Mouse (Mus musculus) WW6 (cell line): ENCODE data around the gene Nars2.
A peak's percentile ranks its signal among the peaks of the same experiment; 100 is the strongest.
"Not testable (repeated sequence)": the region's sequence is repeated elsewhere in the genome, so short reads cannot be mapped to it uniquely, and the experiment has no call there.

Source experiments
- DNase-seq: peaks from one replicate; pipeline ENCODE4 v3.0.0-alpha.2; 2013; ENCODE audit warnings: low read depth, low spot score

The Nars2 gene

GRCm38 (mm10) chr7:96951281-96952051, at the start of gene Nars2:
Gene Nars2 (plus strand): TSS chr7:96951505.
- peak; percentile 93 for DNase-seq

- DNase-seq, result peak; percentile 28
Measured at GRCm38 (mm10) chr7:96902183-96902582, 49.1 kb upstream of the Nars2 start.

DNA sequence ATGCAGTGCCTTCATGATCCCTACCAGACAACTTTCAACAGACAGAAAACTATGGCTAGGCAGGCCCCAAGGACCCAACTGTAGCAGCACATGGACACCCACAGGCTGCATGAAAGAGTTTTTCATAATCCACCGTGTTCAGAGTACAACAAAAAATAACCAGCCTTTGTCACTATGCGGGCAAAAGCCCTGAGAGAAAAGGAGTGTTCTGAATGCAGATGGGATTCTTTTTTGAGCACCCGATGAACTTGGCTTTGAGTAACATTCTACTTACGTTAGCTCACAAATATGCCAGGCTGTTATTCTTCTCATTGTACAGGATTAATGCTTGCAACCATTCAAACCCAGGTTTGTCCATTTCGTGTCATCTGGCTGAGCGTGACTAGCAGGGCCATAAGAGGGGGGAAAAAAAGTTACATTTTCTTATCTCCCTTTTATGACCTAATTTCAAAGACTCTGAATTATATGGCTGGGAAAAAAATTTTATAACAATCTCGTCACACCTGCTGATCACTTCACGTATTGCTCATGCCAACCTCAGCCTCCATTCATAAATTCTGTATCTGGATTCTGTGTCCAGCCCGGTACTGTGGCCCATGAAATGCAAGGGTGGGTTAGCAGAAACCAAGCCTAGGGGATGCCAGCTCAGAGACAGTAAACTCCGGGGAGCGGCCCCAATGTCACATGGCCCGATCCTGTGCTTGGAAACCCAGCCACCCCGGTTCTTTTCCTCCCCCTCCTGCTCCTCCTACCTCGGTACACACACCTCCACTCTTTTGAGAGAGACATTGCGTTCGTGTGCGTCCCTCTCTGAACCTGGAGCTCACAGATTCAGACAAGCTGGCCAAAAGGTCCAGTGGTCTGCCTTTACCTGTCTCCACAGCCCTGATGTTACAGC, 48.0 kb upstream of the Nars2 start:
- no peak for DNase-seq

GRCm38 (mm10) chr7:96904442-96904841, 46.9 kb upstream of the Nars2 start:
- no peak for DNase-seq

GRCm38 (mm10) chr7:96904936-96905335, 46.4 kb upstream of the Nars2 start:
- no peak for DNase-seq

- no peak for DNase-seq
Measured at GRCm38 (mm10) chr7:96905422-96905821, 45.9 kb upstream of the Nars2 start.

- peak; percentile 16 for DNase-seq
Measured at GRCm38 (mm10) chr7:96906216-96906615, 45.1 kb upstream of the Nars2 start.

DNA sequence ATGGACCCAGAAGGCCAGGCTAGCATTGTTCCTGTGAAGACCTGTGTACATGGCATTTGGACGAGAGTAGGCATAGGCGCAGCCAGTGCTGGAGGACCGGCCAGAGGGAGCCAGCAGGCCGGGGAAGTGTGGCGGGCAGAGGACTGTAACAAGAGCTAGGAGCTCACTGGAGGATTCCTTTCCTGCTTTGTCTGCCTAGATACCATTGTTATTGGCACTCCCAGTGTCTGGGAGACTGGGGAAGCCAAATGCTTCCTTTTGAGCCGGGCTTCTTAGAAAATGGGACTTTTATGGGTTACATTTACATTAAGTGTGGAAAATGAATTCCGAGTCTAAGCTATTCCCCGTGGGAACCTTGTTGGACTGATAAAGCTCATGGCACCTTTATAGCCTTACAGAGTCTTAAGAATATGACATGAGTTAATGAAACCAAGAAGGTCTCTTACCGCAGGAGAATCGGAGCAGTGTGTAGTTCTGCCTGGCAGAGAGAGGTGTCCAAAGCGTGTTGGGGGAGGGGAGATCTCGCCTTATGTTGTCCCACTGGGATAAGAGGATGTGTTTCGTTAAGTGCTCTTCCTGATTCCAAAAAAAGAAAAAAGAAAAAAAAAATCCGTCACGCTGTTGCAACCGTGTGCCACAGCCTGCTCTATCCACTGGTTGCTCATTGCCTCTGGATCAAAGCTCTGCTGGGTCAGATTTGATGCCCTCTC, 43.2 kb upstream of the Nars2 start:
- no peak for DNase-seq

DNA sequence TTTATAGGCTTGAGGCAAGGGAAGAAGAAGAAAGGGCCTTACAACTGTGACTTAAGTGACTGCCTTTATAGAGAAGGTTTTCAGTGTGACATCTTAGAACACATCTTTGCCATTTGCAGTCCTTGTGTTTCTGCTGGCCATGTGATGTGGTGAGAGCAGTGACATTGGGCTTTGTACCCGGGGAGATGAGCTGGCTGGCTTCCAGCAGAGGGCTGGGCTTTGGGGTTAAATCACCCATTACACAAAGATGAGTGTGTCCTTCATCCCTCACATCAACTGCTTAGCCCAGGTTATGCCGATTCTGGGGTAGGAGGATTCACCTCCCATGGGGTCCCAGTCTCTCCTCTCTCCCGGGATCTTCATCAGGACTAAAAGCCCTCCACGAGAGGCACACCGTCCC, 41.4 kb upstream of the Nars2 start:
- DNase-seq, result no peak

GRCm38 (mm10) chr7:96910310-96910960, 40.9 kb upstream of the Nars2 start:
- no peak for DNase-seq

GRCm38 (mm10) chr7:96914031-96914430, 37.3 kb upstream of the Nars2 start:
- DNase-seq, result peak; percentile 45

- DNase-seq, result peak; percentile 22
Measured at GRCm38 (mm10) chr7:96915452-96916105, 35.7 kb upstream of the Nars2 start.

DNA sequence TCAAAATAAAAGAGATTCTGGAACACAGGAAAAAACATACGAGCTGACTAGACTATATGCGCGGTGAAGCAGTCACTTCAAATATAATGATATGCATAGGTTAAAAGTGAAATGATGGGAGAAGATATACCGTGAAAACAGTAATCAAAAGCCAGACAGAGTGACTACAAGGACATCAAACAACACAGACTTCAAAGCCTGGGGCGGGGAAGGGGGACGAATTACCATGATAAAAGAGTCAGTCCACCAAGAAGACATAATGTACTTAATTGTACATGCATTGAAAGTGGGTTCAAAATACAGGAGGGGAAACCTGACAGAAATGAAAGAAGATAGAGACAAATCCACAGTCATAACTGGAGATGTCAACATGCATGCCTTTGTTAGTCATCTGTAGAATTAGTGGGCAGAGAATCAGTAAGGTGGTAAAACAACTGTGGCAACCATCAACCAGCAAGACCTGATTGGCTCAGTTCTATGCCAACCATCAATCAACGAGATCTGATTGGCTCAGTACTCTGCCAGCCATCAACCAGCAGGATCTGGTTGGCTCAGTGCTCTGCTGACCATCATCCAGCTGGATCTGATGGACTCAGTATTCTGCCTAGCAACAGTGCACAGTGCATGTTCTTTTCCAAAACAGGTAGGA, 30.7 kb upstream of the Nars2 start:
- DNase-seq, result no peak

- no peak for DNase-seq
Measured at GRCm38 (mm10) chr7:96922927-96923326, 28.4 kb upstream of the Nars2 start.

- DNase-seq, result no peak
Measured at GRCm38 (mm10) chr7:96943715-96944377, 7.5 kb upstream of the Nars2 start.

DNA sequence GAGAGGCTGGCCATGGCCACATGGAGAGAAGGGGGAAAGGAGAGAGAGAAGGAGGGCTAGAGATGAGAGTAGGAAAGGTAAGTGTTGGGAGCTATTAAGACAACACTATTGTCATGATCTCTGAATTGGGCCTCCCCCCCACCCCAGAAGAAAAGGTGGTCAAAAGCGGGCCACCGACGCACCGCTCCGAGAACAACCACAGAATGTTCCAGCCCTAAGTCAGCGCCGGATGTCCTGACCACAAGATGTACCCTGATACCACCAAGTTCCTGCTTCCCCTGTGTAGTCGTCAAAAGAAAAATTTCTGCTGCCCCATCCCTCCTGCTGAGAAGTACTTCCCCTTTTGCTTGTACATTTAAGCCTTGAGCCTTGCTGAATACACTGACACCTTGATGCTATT, 4.8 kb upstream of the Nars2 start:
- not testable (repeated sequence) for DNase-seq

DNA sequence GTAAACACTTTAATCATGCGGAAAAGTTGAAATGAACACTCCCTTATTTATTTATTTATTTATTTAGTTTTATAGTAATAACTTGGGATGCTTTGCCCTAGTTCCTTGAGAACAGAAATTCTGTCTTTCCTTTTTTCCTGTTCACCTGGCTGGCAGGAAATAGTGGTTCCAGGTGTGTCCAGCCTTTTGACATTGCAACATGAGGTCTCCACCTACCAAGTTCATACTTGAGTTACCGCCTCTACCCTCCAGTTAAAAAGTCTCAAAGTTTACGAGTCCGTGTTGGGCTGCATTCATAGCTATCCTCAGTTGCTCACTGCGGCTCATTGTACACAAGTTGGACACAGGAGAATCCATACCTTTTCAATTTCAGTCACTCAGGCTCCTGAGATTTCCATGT, 789 bp downstream of the Nars2 start:
- no peak for DNase-seq

GRCm38 (mm10) chr7:96959168-96959567, 7.9 kb downstream of the Nars2 start:
- DNase-seq, result no peak

- no peak for DNase-seq
Measured at GRCm38 (mm10) chr7:96967188-96967587, 15.9 kb downstream of the Nars2 start.

DNA sequence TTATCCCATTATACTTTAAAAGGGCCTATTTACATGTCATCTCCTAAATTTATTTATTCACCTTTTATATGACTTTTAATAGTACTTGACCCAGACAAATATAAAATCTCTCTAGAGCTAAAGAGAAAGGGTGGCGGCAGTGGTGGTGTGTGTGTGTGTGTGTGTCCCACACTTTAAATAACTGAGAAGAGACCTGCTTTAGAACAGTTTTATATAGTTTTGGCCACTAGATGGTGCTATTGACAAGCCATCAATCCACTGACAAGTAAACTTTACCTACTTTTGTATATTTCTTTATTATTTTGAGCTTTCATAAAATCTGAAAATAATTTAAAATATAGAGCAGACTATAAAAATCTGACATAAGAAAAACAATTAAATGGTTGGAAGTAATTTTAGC, 19.1 kb downstream of the Nars2 start:
- no peak for DNase-seq
